Mouse (Mus musculus) cerebellum, adult 9-11 months (tissue): ENCODE measurements at regions not wholly inside any gene's neighbourhood (a gene's known extent, or its start where the extent isn't known, plus 50 kb on each side); places are given as distances from the start of the nearest gene placed in this dataset.

ENCODE experiments used
- DNase-seq: peaks from one replicate; pipeline ENCODE4 v3.0.0; 2022

DNA sequence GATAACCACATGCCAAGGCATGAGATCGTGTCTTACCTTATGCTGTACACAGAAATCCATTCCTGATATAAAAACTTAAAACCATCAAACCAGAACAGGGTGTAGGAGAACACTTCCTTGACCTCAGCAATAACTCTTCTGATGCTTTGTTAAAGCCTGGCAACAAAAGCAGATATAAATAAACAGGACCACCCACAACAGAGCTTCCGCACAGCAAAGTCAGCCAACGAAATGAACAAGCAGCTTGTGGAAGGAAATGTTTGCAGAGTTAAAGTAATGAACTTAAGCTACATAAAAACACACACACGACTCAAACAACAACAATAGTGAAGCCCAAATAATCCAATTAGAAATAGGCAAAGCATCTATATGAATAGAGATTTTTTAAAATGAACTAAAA, 54.8 kb upstream of the Bach2 start:
- no peak for DNase-seq

- no peak for DNase-seq
These were observed 52.6 kb upstream of the Bach2 start for GRCm38 (mm10) chr4:32185986-32186385.

DNA sequence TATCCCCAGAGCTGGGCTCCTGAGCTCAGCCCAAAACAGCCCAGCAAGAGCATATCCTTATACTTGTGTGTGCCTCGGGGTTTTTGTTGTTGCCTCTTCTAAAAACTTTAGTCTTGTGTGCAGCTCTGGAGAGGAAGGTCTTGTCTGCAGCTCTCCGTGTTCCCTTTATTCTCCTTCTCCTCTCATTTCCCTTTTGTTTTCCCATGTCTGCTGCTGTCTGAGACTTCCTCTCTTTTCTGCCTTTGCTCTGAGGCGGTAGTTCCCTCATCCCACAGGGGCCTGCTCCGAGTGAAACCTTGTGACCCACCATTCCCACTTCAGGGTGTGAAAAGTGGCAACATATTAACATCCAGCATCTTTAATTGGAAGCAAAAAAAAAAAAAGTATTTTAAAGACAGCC, 51.5 kb upstream of the Bach2 start:
- no peak for DNase-seq

- no peak for DNase-seq
These were observed 50.5 kb upstream of the Bach2 start for GRCm38 (mm10) chr4:32188076-32188475.

- no peak for DNase-seq
These were observed 49.7 kb upstream of the Bach2 start for GRCm38 (mm10) chr4:32188752-32189415.
